Mouse (Mus musculus): Measurements from ENCODE around the gene Zbtb16.
A peak's percentile ranks its signal among the peaks of the same experiment; 100 is the strongest.

The Zbtb16 gene

DNA sequence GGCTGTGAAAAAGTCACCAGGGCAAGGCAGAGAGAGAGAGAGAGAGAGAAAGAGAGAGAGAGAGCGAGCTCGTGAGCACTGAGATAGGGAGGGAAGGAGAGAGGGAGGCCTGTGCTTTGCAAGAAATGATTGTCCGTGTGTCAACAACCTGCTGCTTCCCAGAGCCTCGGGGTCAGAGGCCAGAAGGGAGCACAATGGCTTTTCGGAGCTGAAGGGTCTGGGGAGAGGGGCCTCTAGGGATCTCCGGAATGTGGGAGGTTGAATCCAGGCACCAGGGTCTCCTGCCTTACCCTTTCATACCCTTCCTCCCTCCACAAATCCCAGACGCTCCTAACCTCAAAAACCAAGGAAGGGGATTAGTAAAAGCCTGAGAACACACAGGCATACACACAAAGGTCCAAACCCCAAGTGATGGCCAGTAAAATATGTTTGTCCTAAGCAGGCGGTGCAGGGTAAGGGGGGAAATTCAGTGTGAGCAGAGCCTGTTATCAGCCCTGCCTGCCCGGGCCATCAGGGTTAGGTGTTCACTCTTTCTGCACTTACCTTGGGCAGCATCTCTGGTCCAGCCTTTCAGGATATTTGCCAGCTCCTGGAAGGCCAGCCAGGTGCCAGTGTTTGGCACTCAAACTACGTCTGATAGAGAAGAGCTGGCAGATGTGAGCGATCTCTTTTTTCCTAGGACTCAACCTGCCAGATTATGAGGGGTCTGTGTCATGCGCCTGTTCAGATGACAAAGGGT, 139.1 kb downstream of the Zbtb16 start:
- no peak for DNase-seq

DNA sequence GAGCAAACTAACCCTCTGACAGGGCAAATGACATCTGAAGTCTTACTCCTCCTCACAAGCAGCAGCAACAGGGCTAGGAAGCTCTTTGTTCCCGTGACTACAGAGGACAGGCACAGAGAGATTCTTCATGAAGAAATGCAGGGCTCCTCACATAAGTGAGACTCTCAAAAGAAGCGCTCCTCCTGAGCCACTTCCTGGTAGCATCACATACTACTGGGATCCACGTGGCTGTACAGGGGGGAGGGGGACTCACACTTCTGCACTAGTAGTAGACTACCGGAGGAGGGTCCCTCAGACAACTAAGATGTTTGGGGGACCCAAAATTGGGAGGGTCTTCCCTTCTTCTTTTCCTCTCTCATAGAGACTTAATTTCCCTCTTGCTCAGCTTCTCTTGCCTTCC, 139.7 kb downstream of the Zbtb16 start:
- DNase-seq, result no peak

DNA sequence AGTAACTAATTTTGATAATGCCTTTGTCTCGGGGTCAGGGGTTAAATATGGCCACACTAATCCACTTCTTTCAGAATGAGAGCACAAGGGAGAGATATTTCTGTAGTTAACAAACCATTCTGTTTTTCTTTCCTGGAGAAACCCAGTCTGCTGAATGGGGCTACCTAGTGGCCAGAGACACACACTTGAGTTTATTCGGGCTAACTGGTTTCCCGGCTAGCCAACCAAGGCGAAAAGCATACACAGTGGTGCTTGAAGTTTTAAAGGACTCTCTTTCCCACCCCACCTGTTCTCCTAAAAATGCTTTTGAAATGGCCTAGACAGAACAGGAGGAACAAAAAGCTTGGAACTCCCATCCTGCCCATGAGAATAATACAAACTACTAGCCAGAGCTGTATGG, 140.2 kb downstream of the Zbtb16 start:
- DNase-seq, result no peak

DNA sequence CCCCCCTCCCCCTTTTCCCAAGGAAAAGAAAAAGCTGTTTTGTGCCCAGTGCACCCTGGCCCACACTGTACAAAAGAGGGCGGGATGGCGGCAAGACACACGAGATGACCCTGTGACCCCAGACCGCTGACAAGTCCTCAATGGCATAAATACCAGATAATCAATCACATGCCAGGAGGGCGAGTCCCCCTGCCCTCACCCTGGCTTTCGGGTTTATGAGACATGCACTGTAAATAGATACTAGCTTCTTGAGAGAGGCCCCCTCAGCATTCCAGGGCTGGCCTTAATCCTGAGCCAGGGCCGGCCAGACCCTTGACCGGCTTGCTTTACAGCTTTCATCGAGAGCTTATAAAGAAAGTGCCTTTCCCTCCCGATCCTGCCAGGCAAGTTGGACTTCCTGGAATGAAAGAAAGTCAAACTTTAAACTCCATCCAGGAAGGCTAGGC, 141.4 kb downstream of the Zbtb16 start:
- peak; percentile 20 to 32 for DNase-seq

DNA sequence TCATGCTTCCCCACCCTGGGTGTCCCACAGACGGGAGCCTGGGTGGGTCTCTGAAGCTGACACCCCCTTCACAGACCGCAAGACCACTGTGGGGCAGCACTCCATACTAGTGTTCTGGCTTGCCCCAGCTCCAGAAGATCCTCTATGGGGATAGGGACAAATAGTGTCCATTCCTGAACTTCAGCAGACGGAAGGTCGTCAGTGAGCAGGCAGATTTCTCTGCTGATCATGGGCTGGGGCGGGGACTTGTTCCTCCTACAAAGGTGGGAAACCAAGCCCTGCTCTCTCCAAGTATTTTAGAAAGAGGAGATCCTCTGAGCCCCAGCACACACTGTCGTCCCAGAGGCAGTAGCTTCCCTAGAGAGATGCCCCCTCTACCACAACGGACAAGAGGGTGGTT, 142.3 kb downstream of the Zbtb16 start:
- no peak for DNase-seq

DNA sequence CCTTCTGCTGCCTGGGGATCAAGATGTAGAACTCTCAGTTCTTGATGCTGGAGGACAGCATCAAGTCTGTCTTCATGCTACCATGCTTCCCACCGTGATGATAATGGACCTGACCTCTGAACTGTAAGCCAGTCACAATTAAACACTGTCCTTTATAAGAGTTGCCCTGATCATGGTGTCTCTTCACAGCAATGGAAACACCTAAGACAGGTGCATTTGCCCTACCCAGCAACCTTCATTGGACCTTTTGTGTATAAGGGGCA, 146.4 kb downstream of the Zbtb16 start:
- DNase-seq, result no peak

DNA sequence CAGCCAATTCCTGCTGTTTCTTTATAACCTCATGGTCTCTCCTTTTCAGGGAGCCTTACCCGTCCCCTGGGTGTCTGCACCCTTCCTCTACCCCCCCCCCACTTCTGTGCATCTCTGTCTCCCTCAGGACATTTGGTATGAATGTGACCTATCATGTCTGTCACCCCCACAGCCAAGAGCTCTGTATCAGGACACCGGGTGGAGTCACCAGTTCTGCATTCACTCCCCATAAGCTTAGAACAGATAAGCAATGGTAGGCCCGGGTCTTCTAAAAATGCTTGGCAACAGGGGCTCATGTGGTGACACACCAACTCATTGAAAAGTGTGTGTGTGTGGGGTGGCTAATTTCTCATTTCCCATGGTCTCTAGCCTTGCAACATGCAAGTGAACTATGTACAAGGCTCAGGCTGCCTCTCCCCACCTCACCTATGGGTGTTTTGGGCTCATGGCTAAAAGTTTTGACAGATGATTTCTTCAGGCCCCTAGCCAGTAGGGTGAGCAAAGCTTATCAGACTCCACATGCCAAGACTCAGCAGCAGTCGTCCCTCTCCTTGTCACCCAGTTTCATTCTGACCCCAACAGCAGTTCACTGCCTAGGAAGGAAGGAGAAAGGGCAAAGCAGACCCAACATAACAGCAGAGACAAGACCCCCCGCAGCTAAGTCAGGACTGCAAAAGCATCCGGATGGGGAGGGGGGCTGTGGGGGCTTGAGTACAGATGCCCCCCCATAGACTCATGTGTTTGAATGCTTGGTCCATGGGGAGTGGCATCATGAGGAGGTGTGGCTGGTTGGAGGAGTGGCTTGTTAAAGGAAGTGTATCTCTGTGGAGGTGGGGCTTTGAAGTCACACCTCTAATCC, 146.9 kb downstream of the Zbtb16 start:
- DNase-seq, result no peak

DNA sequence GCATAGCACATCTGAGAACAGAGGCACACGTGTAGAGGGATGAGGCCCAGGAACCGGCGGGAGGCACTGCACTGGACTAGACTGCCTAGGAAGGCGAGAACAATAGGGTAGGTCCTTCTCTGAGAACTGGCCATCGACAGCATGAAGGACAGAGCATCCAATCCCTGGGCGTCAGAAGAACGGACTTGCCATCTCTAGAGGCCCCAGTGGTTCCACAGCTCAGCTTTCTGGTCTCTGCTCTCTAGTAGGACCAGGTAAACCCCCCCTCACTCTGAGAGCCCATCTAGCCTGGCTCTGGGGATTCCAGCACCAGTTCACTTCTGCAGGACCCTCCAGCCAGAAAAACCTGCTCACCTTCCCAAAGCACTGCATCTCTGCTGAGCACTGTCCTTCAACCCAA, 148.1 kb downstream of the Zbtb16 start:
- no peak for DNase-seq

DNA sequence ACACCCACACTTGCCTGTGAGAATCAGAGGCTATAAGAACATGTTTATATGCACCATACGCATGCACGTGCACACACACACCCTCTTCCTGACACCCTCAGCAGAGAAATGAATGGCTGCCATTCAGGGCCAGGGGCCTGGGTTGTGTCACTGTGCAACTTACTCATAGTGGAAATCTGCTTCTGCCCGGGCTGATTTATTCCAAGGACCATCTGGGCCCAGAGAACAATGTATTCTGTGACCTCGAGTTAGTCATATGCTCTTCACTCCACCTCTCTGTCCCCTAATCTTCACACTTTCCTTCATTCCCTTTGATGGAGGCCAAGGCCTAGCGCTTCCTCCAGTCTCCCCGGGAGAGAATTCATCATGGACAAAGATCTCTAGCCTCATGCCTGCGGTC, 150.3 kb downstream of the Zbtb16 start:
- no peak for DNase-seq

DNA sequence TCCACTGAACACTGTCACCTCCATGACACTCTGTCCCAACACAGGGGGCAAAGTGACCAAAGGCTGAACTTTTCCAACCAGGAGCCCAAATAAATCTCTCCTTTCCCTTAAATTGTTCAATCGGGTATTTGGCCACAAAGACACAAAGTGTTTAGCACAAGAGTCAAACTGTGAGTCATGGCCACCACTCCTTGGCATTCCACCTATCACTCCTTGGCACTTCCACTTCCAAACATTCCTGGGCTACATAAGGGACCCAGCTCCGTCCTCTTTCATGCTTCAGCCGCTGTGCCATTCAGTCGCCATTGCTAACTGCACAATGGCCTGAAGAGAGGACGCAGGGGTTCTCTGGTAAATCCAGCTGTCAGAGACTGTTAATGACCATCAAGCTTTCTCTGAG, 151.9 kb downstream of the Zbtb16 start:
- no peak for DNase-seq

DNA sequence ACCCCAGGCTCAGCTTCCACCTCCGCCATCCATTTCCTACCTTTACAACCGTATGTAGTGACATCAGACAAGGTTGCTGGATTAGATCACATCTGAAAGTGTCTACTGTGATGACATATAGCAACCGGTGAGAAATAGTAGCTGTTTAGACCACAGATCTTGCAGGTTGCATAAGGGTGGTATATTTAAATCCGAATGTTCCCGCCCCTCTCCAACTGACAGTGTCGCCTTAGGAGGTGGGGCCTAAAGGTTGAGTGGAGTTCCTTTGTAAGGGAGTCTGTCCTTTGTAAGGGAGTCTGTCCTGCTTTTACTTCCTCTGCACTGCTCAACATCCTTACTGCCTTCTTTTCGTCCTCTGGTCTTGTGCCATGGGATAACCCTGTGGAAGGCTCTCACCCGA, 154.8 kb downstream of the Zbtb16 start:
- DNase-seq, result no peak

DNA sequence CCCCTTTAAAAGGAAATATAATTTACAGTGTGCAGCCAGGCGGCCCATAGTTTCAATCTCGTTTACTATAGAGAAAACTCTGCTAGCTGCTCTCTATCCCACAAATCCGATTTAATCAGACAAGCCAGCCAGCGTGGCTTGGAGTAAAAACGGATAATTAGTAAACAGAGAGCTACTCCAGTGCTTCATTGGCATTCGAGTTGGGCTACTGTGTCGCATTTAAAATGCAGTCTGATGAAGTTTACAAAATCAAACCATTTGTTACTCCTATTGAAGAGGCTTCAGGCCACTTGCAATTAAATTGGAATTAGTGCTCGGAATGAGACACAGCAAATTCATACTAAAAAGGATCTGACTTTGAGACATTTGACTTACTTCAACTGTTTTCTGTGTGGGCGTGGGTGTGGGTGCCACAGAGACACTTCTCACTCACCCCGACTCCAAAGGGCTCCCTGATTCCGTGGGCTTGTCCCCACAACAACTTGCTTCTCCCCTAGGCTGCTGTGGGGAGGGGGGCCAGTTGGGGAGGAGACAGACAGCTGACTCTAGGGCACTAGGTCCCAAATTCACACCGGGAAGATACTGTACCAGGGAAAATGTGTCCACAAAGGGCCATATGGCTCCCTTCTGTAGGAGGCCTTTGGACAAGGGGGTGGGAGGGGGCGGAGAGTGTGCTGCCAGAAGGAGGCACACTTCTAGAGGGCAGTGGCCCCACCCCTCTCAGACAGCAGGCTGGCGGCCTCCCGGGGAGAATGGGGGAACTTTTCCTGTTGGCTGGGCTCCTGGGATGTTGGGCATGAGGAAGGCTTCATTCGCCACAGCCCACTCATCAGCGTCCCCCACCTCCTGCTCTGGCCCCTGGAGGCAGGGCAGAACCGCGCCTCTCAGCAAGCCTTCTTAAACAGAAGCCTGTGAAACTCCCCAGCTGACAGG, 157.3 kb downstream of the Zbtb16 start:
- DNase-seq, result peak; percentile 41 to 54

DNA sequence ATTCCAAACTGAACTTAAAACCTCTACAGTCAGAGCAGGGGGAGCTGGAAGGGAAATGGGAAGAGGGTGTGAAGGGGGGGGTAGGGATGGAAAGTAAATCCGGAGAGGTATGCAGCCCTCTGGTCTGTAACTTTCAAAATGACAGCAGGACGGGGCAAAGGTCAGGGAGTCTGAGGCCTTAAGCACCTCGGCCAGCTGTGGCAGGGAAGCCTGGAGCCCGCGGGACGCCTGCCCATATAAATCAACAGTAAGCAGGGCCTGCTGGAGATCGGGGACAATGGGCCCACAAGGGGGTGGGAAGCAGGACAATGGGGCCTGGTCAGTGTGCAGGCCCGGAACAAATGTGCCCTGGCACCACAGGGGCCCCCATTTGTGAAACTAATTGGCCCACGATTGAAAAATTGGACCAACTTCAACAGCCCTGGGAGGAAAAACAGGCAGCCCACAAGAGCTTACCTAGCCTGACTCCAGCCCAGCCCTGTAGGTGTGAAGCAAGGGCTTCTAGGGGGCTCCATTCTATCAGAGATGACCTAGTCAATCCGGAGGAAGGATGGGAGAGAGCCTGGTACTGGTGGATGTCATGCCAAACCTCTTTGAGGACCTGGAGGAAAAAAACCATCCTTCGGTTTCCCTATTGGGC, 160.8 kb downstream of the Zbtb16 start:
- DNase-seq, result peak; percentile 45 to 60

DNA sequence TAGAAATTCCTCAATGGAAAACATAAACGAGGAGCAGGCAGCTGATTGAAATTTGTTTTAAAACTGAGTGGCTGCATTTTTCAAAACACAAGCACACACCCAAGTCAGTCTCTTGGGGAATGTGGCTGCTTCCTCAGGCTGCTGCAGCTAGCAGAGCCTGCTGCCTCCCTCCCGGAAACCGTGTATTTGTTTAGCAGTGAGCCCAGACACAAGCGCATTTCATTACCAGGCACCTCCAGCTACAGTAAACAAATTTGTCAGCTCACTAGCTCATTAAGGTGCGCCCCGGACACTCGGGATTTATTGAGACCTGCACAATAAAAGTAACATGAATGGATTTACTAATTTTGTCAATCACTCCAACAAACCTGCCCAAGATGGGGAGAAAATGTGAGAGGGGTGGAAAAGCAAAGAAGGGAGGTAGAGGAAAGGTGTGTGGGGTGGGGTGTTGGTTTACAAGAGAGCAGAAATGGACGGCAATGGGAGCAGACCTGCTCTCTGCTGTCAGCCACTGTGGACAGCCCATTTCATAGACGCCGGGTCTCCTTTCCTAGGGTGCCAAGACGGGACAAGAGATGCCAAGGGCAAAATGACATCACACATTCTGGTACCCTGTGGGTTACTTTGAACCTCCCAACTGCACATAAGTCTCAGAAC, 161.5 kb downstream of the Zbtb16 start:
- peak; percentile 37 to 51 for DNase-seq

DNA sequence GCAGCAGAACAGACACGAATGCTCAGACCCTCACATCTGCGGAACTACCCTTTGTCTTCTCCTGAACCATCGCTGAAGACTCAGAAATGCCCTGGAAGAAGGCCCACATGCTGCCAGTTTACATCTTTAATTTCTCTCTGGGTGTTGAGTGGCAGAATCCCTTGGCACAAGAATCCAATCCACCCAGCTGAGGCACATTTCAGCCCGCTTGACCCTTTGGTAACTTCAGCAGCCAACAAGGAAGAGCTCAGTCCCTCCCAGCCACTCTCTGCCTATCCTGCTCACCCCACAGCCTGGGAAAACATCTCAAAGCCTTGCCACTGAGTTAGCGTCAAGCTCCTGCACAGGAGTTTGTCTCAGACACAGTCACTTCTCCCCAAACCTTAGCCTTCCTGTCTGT, 162.2 kb downstream of the Zbtb16 start:
- no peak for DNase-seq

DNA sequence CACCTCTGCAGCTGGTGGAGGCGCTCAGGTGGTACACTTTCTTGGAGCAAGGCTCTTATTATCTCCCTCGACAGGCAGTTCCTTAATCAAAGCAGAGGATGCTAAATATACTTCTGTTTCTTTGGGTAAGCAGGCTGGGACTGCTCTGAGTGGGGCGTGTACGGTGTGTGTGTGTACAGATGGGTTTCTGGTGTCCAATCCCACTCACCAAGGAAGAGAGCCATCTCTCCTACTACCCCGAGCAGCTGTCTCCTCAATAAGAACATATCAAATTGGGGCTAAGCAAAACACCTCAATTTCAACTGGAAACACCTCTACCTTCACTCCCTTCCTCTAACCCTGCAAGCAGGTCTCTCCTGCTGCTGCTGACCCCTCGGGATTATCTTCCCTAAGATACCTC, 162.8 kb downstream of the Zbtb16 start:
- no peak for DNase-seq

DNA sequence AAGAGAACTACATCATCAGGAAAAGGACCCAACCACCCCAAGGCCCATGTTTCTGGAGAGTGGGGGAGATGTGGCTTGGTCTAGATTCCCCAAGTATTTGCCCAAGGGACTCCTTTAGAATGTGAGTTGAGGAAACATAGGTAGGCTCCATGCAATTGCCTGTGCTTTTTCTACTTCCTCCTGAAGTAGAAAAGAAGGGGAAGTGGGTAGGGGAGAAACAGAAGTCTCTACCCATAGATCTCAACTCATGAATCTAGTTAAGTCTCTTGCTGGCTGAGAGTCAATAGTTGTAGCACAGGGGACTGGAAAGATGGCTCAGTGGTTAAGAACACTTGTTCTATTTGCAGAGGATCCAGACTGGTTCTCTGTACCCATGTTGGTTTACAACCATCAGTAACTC, 164.2 kb downstream of the Zbtb16 start:
- no peak for DNase-seq

DNA sequence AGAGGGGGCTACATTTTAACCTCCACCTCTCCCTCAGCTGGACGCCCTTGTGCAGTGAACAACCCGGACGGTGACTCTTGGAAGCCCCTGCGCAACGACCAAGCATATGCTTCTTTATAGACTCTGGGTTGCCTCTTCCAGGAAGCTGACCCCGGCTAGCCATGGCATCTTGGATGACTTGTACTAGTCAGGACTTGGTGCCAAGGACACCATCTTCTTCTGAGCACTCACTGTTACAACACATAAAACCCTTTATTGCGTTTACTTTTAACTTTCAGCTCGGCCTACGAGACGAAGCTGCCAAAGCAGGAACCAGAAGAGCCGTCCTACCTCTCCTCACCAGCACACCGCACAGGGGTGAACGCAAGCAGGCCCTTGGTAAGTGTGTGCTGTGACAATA, 165.9 kb downstream of the Zbtb16 start:
- DNase-seq, result no peak

DNA sequence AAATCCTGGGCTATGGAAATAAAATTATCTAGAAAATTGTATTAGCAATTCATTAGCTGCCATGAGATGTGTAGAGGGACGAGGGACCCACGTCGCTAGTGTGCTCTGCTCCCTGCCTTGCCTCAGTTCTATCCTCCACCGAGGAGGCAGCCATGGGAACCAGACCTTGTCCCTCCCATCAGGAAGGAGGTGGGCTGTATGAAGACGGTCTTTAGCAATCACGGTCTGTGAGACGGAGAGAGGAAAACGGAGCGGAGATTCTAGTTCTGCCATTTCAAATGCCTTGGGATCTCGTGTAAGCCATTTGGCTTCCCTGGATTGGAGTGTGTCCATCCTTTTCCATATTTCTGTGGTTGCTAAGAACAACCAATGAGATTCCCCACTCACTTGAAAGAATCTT, 166.3 kb downstream of the Zbtb16 start:
- DNase-seq, result no peak

DNA sequence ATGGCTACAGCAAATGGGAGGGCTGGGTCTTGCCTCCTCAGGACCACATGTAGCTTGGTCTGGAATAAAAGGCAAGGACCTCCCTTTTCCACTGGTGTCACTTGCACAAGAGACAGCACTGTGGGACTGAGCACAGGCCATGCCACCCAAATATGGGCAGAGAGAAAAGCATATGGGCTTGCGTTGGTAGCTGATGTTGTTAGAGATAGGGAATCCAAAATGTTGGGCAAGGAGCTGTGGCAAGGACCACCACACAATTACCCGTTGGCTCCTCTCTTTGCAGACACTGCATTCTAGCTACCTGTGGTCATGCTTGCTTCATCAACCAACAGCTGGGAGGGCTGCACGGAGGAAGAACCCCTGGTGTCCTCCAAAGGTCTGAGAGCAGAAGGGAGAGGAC, 169.3 kb downstream of the Zbtb16 start:
- no peak for DNase-seq

DNA sequence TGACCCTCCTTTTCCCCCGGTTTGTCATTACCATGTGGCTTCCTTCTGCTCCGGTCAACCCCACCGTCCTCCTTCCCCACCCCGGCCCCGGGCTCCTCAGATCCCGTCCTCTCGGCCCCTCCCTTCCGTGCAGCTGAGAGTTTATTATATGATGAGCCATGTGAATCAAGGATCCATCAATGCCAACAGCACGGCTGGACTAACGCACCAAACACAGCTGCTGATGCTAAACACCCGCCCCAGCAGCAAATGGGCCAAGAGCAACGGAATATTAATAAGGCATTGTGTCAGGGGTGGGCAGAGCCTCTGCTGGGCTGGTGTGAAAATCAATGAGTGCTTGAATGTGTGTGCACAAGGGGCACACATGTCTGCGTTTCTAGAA, 173.0 kb downstream of the Zbtb16 start:
- no peak for DNase-seq

DNA sequence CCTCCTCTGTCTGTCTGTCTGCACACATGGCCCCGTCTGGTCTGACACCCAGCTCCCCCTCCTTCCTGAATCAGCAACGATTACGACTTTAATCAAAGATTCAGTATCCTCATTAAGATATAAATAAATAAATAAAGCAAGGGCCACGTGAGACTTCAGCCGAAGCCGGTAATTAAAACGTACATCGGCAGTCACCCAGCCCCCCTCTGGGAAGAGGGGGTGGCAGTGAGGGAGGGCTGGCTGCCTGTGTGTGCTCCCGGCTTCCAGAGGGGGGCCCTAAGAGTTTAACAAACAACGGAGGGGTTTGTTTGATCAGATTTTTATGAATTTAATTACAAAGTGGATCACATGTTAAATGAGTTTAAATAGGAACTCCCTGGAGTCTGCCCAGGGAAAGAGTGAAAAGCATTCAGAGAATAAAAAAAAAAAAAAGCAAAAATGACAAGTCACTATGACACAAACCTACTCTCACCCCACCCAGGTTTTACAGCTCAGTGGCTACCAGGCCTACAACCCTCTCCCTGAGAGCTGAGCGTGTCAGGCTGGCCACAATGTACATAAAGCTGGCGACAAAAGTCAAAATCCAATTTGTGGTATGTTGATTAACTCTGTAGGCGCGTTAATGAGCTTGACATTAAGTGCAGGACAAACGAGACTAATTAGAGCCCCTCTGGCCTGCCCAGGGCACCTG, 173.5 kb downstream of the Zbtb16 start:
- DNase-seq, result no peak

Measured in kidney, postnatal 4 days (tissue).